Mouse (Mus musculus) neural tube, embryonic 13.5 days (tissue): ENCODE data around the gene Lck. TPM values are rescaled to one million over a fixed set of nuclear protein-coding genes. Genes with fewer than 3 reads are reported as not detected.

Source experiments
- ATAC-seq: fragments of 200-750 bp; cut with Nextera tagmentation; 2 replicates; pipeline ENCODE4 v1.8.0; 2017; ENCODE audit warnings: low read depth, mild to moderate bottlenecking, moderate TSS enrichment, moderate library complexity
- H3K27ac ChIP-seq: fragments of 300-500 bp; sonication (generic); replicated peaks from 2 replicates; pipeline ENCODE4 v1.5.1; 2015; ENCODE audit warnings: moderate library complexity, mild to moderate bottlenecking, inconsistent platforms
- H3K27me3 ChIP-seq: fragments of 300-500 bp; sonication (generic); 2 replicates; pipeline ENCODE4 v1.6.1; 2015; ENCODE audit warnings: mild to moderate bottlenecking, inconsistent platforms
- H3K36me3 ChIP-seq: fragments of 300-500 bp; sonication (generic); 2 replicates; pipeline ENCODE4 v1.6.1; 2015; ENCODE audit warnings: mild to moderate bottlenecking, inconsistent platforms
- H3K4me1 ChIP-seq: fragments of 300-500 bp; sonication (generic); replicated peaks from 2 replicates; pipeline ENCODE4 v1.6.1; 2015; ENCODE audit warnings: inconsistent platforms
- H3K4me2 ChIP-seq: fragments of 300-500 bp; sonication (generic); 2 replicates; pipeline ENCODE4 v1.6.1; 2015; ENCODE audit warnings: inconsistent platforms, mild to moderate bottlenecking, moderate library complexity
- H3K4me3 ChIP-seq: fragments of 300-500 bp; sonication (generic); 2 replicates; pipeline ENCODE4 v1.5.1; 2015; ENCODE audit warnings: mild to moderate bottlenecking, inconsistent platforms
- H3K9ac ChIP-seq: fragments of 300-500 bp; sonication (generic); 2 replicates; pipeline ENCODE4 v1.6.1; 2015; ENCODE audit warnings: moderate library complexity, mild to moderate bottlenecking, inconsistent platforms
- H3K9me3 ChIP-seq: fragments of 300-500 bp; sonication (generic); 2 replicates; pipeline ENCODE4 v1.6.1; 2016; ENCODE audit warnings: inconsistent platforms
- WGBS: fragments of 180-500 bp; shearing (Covaris S2); methylation state at CpG from one replicate; pipeline ENCODE4 v1.1.7; 2015; 5-methylcytosine and 5-hydroxymethylcytosine counted together
- polyA plus RNA-seq: library from polyadenylated mRNA; unstranded; fragments of >200 nt; fragmentation: Nextera tagmentation; extraction: Ambion mirVana; gene quantifications from 2 replicates; pipeline ENCODE4 v1.2.1, GENCODE M21; 2015

Lck gene
- polyA plus RNA-seq, 1 experiment from 2014 or later: 8.7 TPM

GRCm38 (mm10) chr4:129511413-129512096 lies 61.9 kb downstream of the Lck start:
- Histone ChIP-seq H3K27me3 (no peaks in the 10 kb centered on the region), H3K27ac (peak overlapping the region; percentile 82), H3K9me3 (no peaks in the 10 kb centered on the region), H3K4me3 (no peak overlapping the region), H3K9ac (peak overlapping the region; percentile 38), H3K4me1 (peaks cover 71% of the 10 kb centered on the region), H3K36me3 (peaks cover 17% of the 10 kb centered on the region), H3K4me2 (peak overlapping the region; percentile 3; the same call in 1 of the 2 replicates)
- ATAC-seq: no peak
- 19% methylated on average over 6 of the region's 6 CpGs for WGBS

GRCm38 (mm10) chr4:129510723-129511412 lies 62.6 kb downstream of the Lck start:
- Histone ChIP-seq H3K36me3 (peaks cover 11% of the 10 kb centered on the region), H3K4me1 (peaks cover 64% of the 10 kb centered on the region), H3K9ac (no peak overlapping the region), H3K4me2 (peak overlapping the region; percentile 3; the same call in 1 of the 2 replicates), H3K4me3 (no peak overlapping the region), H3K27me3 (no peaks in the 10 kb centered on the region), H3K27ac (peak overlapping the region; percentile 82), H3K9me3 (no peaks in the 10 kb centered on the region)
- WGBS: 41% methylated on average over 6 of the region's 6 CpGs
- no peak for ATAC-seq

- H3K9ac ChIP-seq: peak overlapping the region; percentile 18; the same call in 1 of the 2 replicates
- ATAC-seq: no peak
- no peaks in the 10 kb centered on the region for H3K36me3 ChIP-seq
- H3K4me1 ChIP-seq: peaks cover 54% of the 10 kb centered on the region
- H3K27me3 ChIP-seq: no peaks in the 10 kb centered on the region
- H3K4me2 ChIP-seq: no peak overlapping the region
- H3K4me3 ChIP-seq: no peak overlapping the region
- H3K9me3 ChIP-seq: no peaks in the 10 kb centered on the region
- peak overlapping the region; percentile 71 for H3K27ac ChIP-seq
- 63% methylated on average over 3 of the region's 3 CpGs for WGBS
Measured at GRCm38 (mm10) chr4:129509650-129510049, 63.8 kb downstream of the Lck start.

GRCm38 (mm10) chr4:129508834-129509600 lies 64.4 kb downstream of the Lck start:
- ATAC-seq: no peak
- H3K27ac ChIP-seq: peak overlapping the region; percentile 71

GRCm38 (mm10) chr4:129508237-129508515 lies 65.3 kb downstream of the Lck start:
- Histone ChIP-seq H3K36me3 (no peaks in the 10 kb centered on the region), H3K4me2 (no peak overlapping the region), H3K4me3 (no peak overlapping the region), H3K9me3 (no peaks in the 10 kb centered on the region), H3K4me1 (peaks cover 52% of the 10 kb centered on the region), H3K9ac (no peak overlapping the region), H3K27me3 (no peaks in the 10 kb centered on the region), H3K27ac (peak overlapping the region; percentile 71; the same call in 1 of the 2 replicates)
- 75% methylated on average over 3 of the region's 3 CpGs for WGBS
- no peak for ATAC-seq

More at GRCm38 (mm10) chr4:129508834-129509600, 64.4 kb downstream of the Lck start:
- H3K4me3 ChIP-seq: no peak overlapping the region
- H3K9me3 ChIP-seq: no peaks in the 10 kb centered on the region
- no peaks in the 10 kb centered on the region for H3K36me3 ChIP-seq
- 48% methylated on average over 15 of the region's 15 CpGs for WGBS
- no peak overlapping the region for H3K4me2 ChIP-seq
- H3K27me3 ChIP-seq: no peaks in the 10 kb centered on the region
- H3K9ac ChIP-seq: peak overlapping the region; percentile 38
- H3K4me1 ChIP-seq: peaks cover 54% of the 10 kb centered on the region

GRCm38 (mm10) chr4:129507434-129508236 lies 65.8 kb downstream of the Lck start:
- H3K27ac ChIP-seq: no peak overlapping the region
- no peak overlapping the region for H3K9ac ChIP-seq
- H3K4me2 ChIP-seq: no peak overlapping the region
- no peaks in the 10 kb centered on the region for H3K36me3 ChIP-seq
- H3K4me3 ChIP-seq: no peak overlapping the region
- H3K9me3 ChIP-seq: no peaks in the 10 kb centered on the region
- H3K27me3 ChIP-seq: no peaks in the 10 kb centered on the region
- WGBS: 68% methylated on average over 9 of the region's 10 CpGs
- H3K4me1 ChIP-seq: peaks cover 51% of the 10 kb centered on the region
- no peak for ATAC-seq

- 75% methylated on average over 3 of the region's 3 CpGs for WGBS
- H3K4me3 ChIP-seq: no peak overlapping the region
- peaks cover 31% of the 10 kb centered on the region for H3K4me1 ChIP-seq
- H3K9ac ChIP-seq: no peak overlapping the region
- no peak overlapping the region for H3K27ac ChIP-seq
- H3K36me3 ChIP-seq: no peaks in the 10 kb centered on the region
- H3K4me2 ChIP-seq: no peak overlapping the region
- no peaks in the 10 kb centered on the region for H3K27me3 ChIP-seq
- no peaks in the 10 kb centered on the region for H3K9me3 ChIP-seq
- ATAC-seq: no peak
Measured at GRCm38 (mm10) chr4:129505511-129505910, 67.9 kb downstream of the Lck start.

GRCm38 (mm10) chr4:129502901-129503444 lies 70.5 kb downstream of the Lck start:
- Histone ChIP-seq H3K27ac (no peak overlapping the region), H3K4me2 (no peak overlapping the region), H3K9ac (no peak overlapping the region), H3K36me3 (no peaks in the 10 kb centered on the region), H3K9me3 (no peaks in the 10 kb centered on the region), H3K27me3 (no peaks in the 10 kb centered on the region), H3K4me3 (no peak overlapping the region), H3K4me1 (peaks cover 16% of the 10 kb centered on the region)
- 80% methylated on average over 11 of the region's 11 CpGs for WGBS
- ATAC-seq: no peak

- Histone ChIP-seq H3K9me3 (no peaks in the 10 kb centered on the region), H3K9ac (no peak overlapping the region), H3K4me3 (no peak overlapping the region), H3K4me2 (no peak overlapping the region), H3K4me1 (peaks cover 14% of the 10 kb centered on the region), H3K27me3 (no peaks in the 10 kb centered on the region), H3K36me3 (no peaks in the 10 kb centered on the region), H3K27ac (no peak overlapping the region)
- ATAC-seq: no peak
- 76% methylated on average over 9 of the region's 9 CpGs for WGBS
Measured at GRCm38 (mm10) chr4:129502327-129502888, 71.0 kb downstream of the Lck start.

GRCm38 (mm10) chr4:129500607-129501566 lies 72.6 kb downstream of the Lck start:
- H3K4me2 ChIP-seq: peak overlapping the region; percentile 86
- H3K9me3 ChIP-seq: no peaks in the 10 kb centered on the region
- WGBS: under 1% methylated on average over 49 of the region's 49 CpGs
- H3K27me3 ChIP-seq: no peaks in the 10 kb centered on the region
- ATAC-seq: peak; percentile 52
- peaks cover 23% of the 10 kb centered on the region for H3K4me1 ChIP-seq
- peak overlapping the region; percentile 52 for H3K4me3 ChIP-seq
- H3K27ac ChIP-seq: peak overlapping the region; percentile 71
- no peaks in the 10 kb centered on the region for H3K36me3 ChIP-seq
- H3K9ac ChIP-seq: peak overlapping the region; percentile 72
